Mouse (Mus musculus): ENCODE results near the gene Dach2. TPM values are rescaled to one million over a fixed set of nuclear protein-coding genes. Genes with fewer than 3 reads are reported as not detected.

Gene Dach2
- polyA plus RNA-seq, 1 experiment from 2014 or later = 5.1 TPM

DNA sequence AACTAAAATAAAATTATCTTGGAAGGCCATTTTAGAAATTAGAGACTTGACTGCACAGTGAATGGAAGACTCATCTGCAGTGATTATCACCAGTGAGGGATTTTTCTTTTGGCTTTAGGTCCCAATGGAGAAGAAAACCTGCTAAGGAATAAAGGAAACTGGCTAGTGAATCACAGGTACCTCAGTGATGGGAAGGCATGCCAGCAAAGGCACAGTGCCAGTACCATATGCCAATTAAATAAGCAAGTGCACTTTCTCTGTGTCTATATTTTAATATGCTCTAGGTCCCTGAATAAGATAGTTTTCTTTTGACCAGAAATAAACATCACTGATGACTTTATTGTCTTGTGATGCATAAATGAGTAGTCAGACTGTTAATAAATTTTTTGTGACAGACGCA lies 184.8 kb downstream of the Dach2 start:
- WGBS = 71% methylated on average over 1 of the region's 1 CpGs
- H3K9me3 ChIP-seq (ENCODE audit: control insufficient read depth, low read depth, low read length) = no peaks in the 10 kb centered on the region

DNA sequence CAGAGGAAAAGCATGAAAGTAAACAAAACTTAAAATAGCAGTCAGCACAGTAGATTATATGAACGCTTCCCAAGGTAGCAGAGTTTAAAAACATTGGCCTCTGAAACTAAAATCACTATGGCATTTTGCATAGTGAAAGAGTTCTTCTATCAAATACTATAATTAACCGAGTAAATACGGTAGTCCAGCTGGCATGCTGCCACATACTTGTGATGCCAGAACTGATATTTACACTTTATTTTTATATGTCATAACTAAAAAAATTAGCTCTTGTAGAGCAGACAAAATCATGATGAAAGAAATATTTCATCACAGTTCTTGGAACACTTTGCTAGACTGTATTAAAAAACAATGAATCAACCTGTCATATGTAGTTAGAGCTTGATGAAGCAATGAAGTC lies 247.8 kb downstream of the Dach2 start:
- 50% methylated on average over 3 of the region's 3 CpGs for WGBS
- no peaks in the 10 kb centered on the region for H3K27me3 ChIP-seq (ENCODE audit: control insufficient read depth, insufficient read depth, low read length)
- no peaks in the 10 kb centered on the region for H3K9me3 ChIP-seq (ENCODE audit: control insufficient read depth, low read depth, low read length)

More for the DNA sequence above, 184.8 kb downstream of the Dach2 start:
- H3K9ac ChIP-seq (replicated peaks; ENCODE audit: low read depth, low read length) = no peak overlapping the region
- H3K27ac ChIP-seq (ENCODE audit: low read length) = no peak overlapping the region
- no peaks in the 10 kb centered on the region for H3K27me3 ChIP-seq (ENCODE audit: control insufficient read depth, insufficient read depth, low read length)
- no peak for ATAC-seq (ENCODE audit: insufficient number of reproducible peaks, insufficient read depth, low FRiP score, low read depth)
- no peaks in the 10 kb centered on the region for H3K36me3 ChIP-seq (ENCODE audit: control insufficient read depth, insufficient read depth, low read length)
- no peaks in the 10 kb centered on the region for H3K4me1 ChIP-seq (ENCODE audit: control insufficient read depth, insufficient read depth, low read length)
- no peak overlapping the region for H3K4me3 ChIP-seq (ENCODE audit: low read depth, low read length)
- H3K4me2 ChIP-seq (replicated peaks; ENCODE audit: low read depth, low read length) = no peak overlapping the region

DNA sequence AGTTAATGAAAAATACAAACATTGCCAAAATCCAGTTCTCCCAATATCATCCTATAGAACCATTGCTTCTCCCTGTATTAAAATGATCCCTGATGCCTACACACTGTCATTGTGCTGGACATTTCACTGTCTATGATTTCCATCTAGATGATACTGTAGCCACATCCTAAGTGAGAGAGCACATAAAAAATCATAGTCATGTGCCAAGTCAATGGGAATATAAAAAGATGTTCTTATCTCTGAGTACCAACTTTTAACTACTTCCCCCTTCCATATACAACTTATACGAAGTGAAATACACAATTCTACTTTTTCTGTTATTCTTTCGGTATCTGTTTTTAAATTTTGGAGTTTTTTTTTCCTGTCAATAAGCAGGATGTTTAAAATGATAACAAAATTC lies 266.6 kb downstream of the Dach2 start:
- Histone ChIP-seq H3K36me3 (ENCODE audit: control insufficient read depth, insufficient read depth, low read length) (no peaks in the 10 kb centered on the region), H3K9ac (replicated peaks; ENCODE audit: low read depth, low read length) (no peak overlapping the region), H3K9me3 (ENCODE audit: control insufficient read depth, low read depth, low read length) (no peaks in the 10 kb centered on the region), H3K27ac (ENCODE audit: low read length) (no peak overlapping the region), H3K4me1 (ENCODE audit: control insufficient read depth, insufficient read depth, low read length) (no peaks in the 10 kb centered on the region), H3K27me3 (ENCODE audit: control insufficient read depth, insufficient read depth, low read length) (no peaks in the 10 kb centered on the region), H3K4me2 (replicated peaks; ENCODE audit: low read depth, low read length) (no peak overlapping the region), H3K4me3 (ENCODE audit: low read depth, low read length) (no peak overlapping the region)
- ATAC-seq (ENCODE audit: insufficient number of reproducible peaks, insufficient read depth, low FRiP score, low read depth) = no peak
- 75% methylated on average over 2 of the region's 2 CpGs for WGBS

More for the DNA sequence above, 247.8 kb downstream of the Dach2 start:
- Histone ChIP-seq H3K36me3 (ENCODE audit: control insufficient read depth, insufficient read depth, low read length) (no peaks in the 10 kb centered on the region), H3K4me2 (replicated peaks; ENCODE audit: low read depth, low read length) (no peak overlapping the region), H3K27ac (ENCODE audit: low read length) (no peak overlapping the region), H3K4me1 (ENCODE audit: control insufficient read depth, insufficient read depth, low read length) (no peaks in the 10 kb centered on the region), H3K4me3 (ENCODE audit: low read depth, low read length) (no peak overlapping the region), H3K9ac (replicated peaks; ENCODE audit: low read depth, low read length) (no peak overlapping the region)
- no peak for ATAC-seq (ENCODE audit: insufficient number of reproducible peaks, insufficient read depth, low FRiP score, low read depth)

DNA sequence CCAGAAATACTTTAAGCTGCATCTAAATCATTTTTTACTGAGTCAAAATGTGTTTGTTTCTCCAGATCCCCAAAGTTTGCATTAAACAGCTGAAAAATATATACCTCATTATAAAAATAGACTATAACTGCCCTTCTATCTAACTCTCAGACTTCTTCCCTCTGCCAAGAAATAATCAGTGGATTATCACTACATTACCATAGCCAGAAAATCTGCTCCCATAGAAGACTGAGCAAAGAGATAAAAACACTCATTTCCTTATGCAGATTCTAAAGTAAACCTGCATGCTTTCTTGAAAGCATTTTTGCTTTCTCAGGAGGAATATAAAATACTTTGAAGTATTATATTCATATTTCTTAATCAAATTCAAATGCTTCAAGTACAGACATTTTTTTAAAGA lies 368.8 kb downstream of the Dach2 start:
- H3K27ac ChIP-seq (ENCODE audit: low read length) = no peak overlapping the region
- no peak overlapping the region for H3K4me3 ChIP-seq (ENCODE audit: low read depth, low read length)
- H3K4me1 ChIP-seq (ENCODE audit: control insufficient read depth, insufficient read depth, low read length) = no peaks in the 10 kb centered on the region
- no peak for ATAC-seq (ENCODE audit: insufficient number of reproducible peaks, insufficient read depth, low FRiP score, low read depth)
- no peaks in the 10 kb centered on the region for H3K36me3 ChIP-seq (ENCODE audit: control insufficient read depth, insufficient read depth, low read length)
- H3K27me3 ChIP-seq (ENCODE audit: control insufficient read depth, insufficient read depth, low read length) = no peaks in the 10 kb centered on the region
- no peak overlapping the region for H3K4me2 ChIP-seq (replicated peaks; ENCODE audit: low read depth, low read length)
- no peak overlapping the region for H3K9ac ChIP-seq (replicated peaks; ENCODE audit: low read depth, low read length)
- H3K9me3 ChIP-seq (ENCODE audit: control insufficient read depth, low read depth, low read length) = no peaks in the 10 kb centered on the region

DNA sequence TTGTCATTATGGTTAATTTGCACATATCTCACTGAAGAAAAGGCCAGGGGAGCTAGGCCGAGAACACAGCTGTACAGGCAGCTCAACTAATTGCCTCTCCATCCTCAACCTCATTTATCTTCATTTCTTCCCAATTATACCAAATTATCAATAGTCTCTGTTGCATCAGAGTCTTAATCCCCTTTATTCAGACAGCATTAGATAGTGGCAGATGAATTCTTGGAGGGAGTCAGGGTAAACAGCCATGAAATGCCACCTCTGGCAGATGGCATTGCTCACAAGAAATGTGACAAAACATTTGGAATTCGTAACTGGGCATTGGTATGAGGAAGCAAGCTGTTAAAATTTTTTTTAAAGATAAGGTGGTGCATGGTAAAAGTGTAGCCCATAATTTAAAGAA lies 389.9 kb downstream of the Dach2 start:
- Histone ChIP-seq H3K36me3 (ENCODE audit: control insufficient read depth, insufficient read depth, low read length) (no peaks in the 10 kb centered on the region), H3K4me1 (ENCODE audit: control insufficient read depth, insufficient read depth, low read length) (no peaks in the 10 kb centered on the region), H3K27me3 (ENCODE audit: control insufficient read depth, insufficient read depth, low read length) (no peaks in the 10 kb centered on the region), H3K9me3 (ENCODE audit: control insufficient read depth, low read depth, low read length) (no peaks in the 10 kb centered on the region), H3K4me2 (replicated peaks; ENCODE audit: low read depth, low read length) (no peak overlapping the region), H3K27ac (ENCODE audit: low read length) (no peak overlapping the region), H3K9ac (replicated peaks; ENCODE audit: low read depth, low read length) (no peak overlapping the region), H3K4me3 (ENCODE audit: low read depth, low read length) (no peak overlapping the region)
- ATAC-seq (ENCODE audit: insufficient number of reproducible peaks, insufficient read depth, low FRiP score, low read depth) = no peak
- 54% methylated on average over 2 of the region's 2 CpGs for WGBS

DNA sequence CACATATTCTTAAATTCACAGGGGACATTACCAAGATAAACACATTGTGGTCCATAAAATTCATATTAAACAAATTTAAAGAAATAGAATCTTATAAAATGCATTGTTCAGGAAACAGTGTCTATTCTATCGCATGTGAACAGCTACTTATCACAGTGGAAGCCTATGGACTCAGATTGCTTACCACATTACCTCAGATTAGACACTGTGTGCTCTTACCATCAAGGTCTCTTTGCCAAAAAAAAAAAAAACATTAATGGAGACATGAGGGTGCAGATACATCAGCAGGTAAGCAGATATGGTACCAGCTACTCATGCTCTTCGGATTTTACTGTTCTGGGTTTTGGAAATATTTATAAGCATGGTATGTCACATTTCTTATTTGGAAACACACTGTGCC lies 415.1 kb downstream of the Dach2 start:
- Histone ChIP-seq H3K36me3 (ENCODE audit: control insufficient read depth, insufficient read depth, low read length) (no peaks in the 10 kb centered on the region), H3K4me1 (ENCODE audit: control insufficient read depth, insufficient read depth, low read length) (no peaks in the 10 kb centered on the region), H3K4me2 (replicated peaks; ENCODE audit: low read depth, low read length) (no peak overlapping the region), H3K9me3 (ENCODE audit: control insufficient read depth, low read depth, low read length) (no peaks in the 10 kb centered on the region), H3K4me3 (ENCODE audit: low read depth, low read length) (no peak overlapping the region), H3K27ac (ENCODE audit: low read length) (no peak overlapping the region), H3K27me3 (ENCODE audit: control insufficient read depth, insufficient read depth, low read length) (no peaks in the 10 kb centered on the region), H3K9ac (replicated peaks; ENCODE audit: low read depth, low read length) (no peak overlapping the region)
- 81% methylated on average over 2 of the region's 2 CpGs for WGBS
- ATAC-seq (ENCODE audit: insufficient number of reproducible peaks, insufficient read depth, low FRiP score, low read depth) = no peak

DNA sequence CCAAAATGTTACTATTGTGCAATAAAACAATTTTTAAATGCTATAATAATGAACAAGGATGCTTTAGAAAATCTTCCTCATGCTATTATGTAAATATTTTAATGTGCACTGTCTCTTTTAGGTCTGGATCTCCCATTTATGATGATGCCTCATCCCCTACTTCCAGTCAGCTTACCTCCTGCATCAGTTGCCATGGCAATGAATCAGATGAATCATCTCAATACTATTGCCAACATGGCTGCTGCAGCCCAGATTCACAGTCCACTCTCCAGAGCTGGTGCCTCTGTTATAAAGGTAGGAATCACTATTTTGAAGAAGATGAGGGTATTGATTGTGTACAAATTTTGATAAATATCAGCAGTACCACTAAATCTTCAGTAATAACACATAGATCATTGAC lies 426.8 kb downstream of the Dach2 start:
- no peaks in the 10 kb centered on the region for H3K9me3 ChIP-seq (ENCODE audit: control insufficient read depth, low read depth, low read length)
- no peak for ATAC-seq (ENCODE audit: insufficient number of reproducible peaks, insufficient read depth, low FRiP score, low read depth)
- no peak overlapping the region for H3K4me2 ChIP-seq (replicated peaks; ENCODE audit: low read depth, low read length)
- H3K4me1 ChIP-seq (ENCODE audit: control insufficient read depth, insufficient read depth, low read length) = no peaks in the 10 kb centered on the region
- H3K27ac ChIP-seq (ENCODE audit: low read length) = no peak overlapping the region
- H3K27me3 ChIP-seq (ENCODE audit: control insufficient read depth, insufficient read depth, low read length) = no peaks in the 10 kb centered on the region
- H3K9ac ChIP-seq (replicated peaks; ENCODE audit: low read depth, low read length) = no peak overlapping the region
- H3K36me3 ChIP-seq (ENCODE audit: control insufficient read depth, insufficient read depth, low read length) = no peaks in the 10 kb centered on the region
- no peak overlapping the region for H3K4me3 ChIP-seq (ENCODE audit: low read depth, low read length)

DNA sequence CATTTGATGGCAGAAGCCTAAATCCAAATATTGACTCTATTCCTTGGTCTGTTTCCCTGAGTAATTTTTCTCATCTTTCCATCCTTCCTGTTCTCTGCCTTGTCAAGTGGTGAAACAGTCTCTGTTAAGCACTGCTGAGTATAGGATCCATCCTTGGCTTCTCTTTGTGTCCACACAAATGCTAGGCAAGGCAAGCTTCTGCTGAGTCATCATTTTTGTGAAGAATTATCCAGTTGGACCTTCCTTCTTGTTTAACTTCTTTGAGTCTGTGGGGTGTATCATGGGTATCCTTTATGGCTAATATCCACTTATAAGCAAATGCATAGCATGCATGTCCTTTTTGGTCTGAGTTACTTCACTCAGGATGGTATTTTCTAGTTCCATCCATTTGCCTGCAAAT lies 449.8 kb downstream of the Dach2 start:
- no peaks in the 10 kb centered on the region for H3K4me1 ChIP-seq (ENCODE audit: control insufficient read depth, insufficient read depth, low read length)
- H3K4me3 ChIP-seq (ENCODE audit: low read depth, low read length) = no peak overlapping the region
- H3K27ac ChIP-seq (ENCODE audit: low read length) = no peak overlapping the region
- no peak overlapping the region for H3K9ac ChIP-seq (replicated peaks; ENCODE audit: low read depth, low read length)
- no peak for ATAC-seq (ENCODE audit: insufficient number of reproducible peaks, insufficient read depth, low FRiP score, low read depth)
- no peaks in the 10 kb centered on the region for H3K27me3 ChIP-seq (ENCODE audit: control insufficient read depth, insufficient read depth, low read length)
- no peak overlapping the region for H3K4me2 ChIP-seq (replicated peaks; ENCODE audit: low read depth, low read length)
- no peaks in the 10 kb centered on the region for H3K9me3 ChIP-seq (ENCODE audit: control insufficient read depth, low read depth, low read length)
- H3K36me3 ChIP-seq (ENCODE audit: control insufficient read depth, insufficient read depth, low read length) = no peaks in the 10 kb centered on the region

DNA sequence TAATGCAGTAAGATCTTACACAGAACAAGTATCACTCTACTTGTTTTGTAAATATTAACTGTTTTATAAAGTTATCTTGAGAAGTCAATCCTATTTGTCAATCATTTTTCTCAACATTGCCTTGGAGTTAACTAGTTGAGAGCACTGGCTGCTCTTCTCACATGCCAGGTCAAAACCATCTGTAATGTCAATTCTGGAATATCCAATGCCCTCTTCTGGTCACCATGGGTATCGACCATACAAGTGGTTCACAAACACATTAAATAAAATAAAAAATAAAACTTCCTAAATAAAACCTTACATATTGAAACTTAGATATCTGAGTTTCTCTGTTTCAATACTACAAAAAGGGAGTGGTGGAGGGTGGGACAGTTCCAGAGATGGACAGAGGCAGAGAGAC lies 495.0 kb downstream of the Dach2 start:
- 42% methylated on average over 1 of the region's 1 CpGs for WGBS
- Histone ChIP-seq H3K27me3 (ENCODE audit: control insufficient read depth, insufficient read depth, low read length) (no peaks in the 10 kb centered on the region), H3K4me2 (replicated peaks; ENCODE audit: low read depth, low read length) (no peak overlapping the region), H3K4me1 (ENCODE audit: control insufficient read depth, insufficient read depth, low read length) (no peaks in the 10 kb centered on the region), H3K27ac (ENCODE audit: low read length) (no peak overlapping the region), H3K9me3 (ENCODE audit: control insufficient read depth, low read depth, low read length) (no peaks in the 10 kb centered on the region), H3K36me3 (ENCODE audit: control insufficient read depth, insufficient read depth, low read length) (no peaks in the 10 kb centered on the region), H3K4me3 (ENCODE audit: low read depth, low read length) (no peak overlapping the region), H3K9ac (replicated peaks; ENCODE audit: low read depth, low read length) (no peak overlapping the region)
- ATAC-seq (ENCODE audit: insufficient number of reproducible peaks, insufficient read depth, low FRiP score, low read depth) = no peak

All from stomach, embryonic 14.5 days (tissue).